Mouse (Mus musculus) hindlimb bud, embryonic 11.5 days (tissue): ENCODE measurements around the gene Slc9a3r2.
A peak's percentile ranks its signal among the peaks of the same experiment; 100 is the strongest.

ENCODE experiments used
- DNase-seq: peaks from one replicate; pipeline ENCODE4 v3.0.0-alpha.2; 2012; ENCODE audit warnings: low read depth, low spot score; ENCODE audit errors: extremely low spot score

Gene Slc9a3r2

DNA sequence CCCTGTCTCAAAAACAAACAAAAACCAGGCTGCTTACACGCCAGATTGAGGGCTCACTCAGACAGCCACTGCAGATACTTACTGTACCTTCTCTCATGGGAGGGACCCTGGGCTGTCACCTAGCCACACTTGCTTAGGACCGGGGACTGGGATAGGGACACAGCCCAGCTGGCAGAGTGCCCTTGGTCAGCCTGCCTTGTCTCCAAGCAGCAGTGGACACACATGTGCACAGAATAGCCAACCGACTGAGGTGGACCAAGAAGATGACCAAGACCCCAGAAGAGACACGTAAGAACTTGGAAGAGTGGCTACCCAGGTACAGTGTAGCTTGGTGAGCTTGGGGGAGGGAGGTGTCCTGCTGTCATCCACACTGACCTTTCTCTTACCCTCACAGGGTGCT, 11.9 kb downstream of the Slc9a3r2 start:
- DNase-seq, result no peak

DNA sequence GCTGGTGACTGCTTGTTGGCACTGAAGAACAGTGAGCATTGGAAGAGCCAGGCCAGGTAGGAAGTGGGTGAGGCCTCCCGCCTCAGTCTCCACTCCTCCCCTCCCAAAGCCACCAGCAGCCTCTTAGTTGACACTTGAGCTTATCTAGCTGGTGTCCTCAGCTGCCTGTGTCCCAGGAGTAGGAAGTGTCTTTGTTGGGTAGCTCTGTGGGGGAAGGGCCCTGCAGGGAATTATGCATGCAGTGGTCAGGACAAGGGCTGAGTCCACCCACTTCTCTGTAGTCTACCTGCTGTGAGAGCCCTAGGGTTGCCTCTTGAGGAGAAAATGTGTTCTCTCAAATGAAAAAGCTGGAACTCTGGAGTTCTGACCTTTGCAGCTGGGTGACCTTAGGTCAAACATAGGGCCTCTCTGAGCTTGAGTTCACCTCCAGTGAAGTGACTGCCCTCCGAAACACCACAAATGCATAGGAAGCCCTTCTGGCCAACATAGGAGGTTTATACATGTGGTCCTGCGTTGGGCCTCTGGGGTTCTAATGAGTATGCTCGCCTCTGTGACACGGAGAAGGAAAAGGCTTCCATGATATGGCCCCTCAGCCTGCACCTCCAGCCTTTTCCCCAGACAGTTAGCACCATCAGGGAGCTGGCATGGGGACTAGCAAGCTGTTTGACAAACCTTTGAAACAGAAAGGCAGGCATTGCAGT, 13.2 kb downstream of the Slc9a3r2 start:
- DNase-seq, result no peak

DNA sequence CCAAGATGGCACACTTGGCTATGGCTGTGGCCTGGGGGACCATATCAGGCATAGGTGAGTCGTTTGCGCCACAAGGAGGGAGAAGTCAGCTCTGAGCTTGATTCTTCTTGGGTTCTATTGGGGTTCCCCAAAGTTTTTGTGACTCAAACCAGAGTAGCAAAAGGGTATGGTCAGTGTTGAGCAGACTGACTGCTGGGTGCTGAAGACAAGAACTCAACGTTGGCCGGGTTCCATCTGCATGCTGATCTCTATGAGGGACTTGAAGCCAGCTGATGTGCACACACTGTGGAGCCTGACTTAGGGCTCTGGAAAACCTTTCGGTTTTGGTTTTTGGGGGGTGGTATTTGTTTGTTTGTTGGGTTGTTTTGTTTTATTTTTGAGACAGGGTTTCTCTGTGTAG, 14.4 kb downstream of the Slc9a3r2 start:
- DNase-seq, result no peak

DNA sequence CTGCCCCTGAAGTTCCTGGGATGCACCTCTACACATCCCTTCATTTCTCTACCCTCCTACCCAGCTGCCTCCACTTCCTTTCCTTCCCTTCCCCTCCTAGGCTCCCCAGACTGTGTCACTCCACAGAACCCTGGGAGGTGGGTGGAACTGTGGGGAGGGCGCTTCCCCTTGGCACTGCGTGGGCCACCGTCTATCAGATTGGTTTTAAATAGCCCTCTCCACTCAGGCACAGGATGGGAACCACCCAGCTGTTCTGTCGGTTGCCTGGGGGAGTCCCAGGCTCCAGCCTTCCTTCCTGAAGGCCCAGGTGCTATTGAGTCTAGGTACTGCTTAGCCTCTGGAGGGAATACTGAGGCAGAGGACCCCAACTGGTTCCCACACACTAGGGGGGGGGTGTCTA, 15.1 kb downstream of the Slc9a3r2 start:
- DNase-seq, result no peak

DNA sequence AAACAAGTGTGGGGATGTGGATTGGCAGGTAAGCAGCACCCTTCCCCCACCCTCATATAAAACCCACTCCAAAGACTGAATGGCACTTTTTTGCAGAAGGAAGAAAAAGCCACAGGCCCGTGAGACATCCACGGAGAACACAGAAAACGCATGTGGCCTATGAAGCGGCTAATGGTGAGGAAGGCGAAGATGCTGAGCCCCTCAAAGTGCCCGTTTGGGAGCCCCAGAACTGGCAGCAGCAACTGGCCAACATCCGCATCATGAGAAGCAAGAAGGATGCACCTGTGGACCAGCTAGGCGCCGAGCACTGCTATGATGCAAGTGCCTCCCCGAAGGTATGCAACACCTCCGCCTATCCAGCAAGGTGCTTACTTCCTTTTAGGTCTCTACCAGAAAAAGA, 16.3 kb downstream of the Slc9a3r2 start:
- no peak for DNase-seq

DNA sequence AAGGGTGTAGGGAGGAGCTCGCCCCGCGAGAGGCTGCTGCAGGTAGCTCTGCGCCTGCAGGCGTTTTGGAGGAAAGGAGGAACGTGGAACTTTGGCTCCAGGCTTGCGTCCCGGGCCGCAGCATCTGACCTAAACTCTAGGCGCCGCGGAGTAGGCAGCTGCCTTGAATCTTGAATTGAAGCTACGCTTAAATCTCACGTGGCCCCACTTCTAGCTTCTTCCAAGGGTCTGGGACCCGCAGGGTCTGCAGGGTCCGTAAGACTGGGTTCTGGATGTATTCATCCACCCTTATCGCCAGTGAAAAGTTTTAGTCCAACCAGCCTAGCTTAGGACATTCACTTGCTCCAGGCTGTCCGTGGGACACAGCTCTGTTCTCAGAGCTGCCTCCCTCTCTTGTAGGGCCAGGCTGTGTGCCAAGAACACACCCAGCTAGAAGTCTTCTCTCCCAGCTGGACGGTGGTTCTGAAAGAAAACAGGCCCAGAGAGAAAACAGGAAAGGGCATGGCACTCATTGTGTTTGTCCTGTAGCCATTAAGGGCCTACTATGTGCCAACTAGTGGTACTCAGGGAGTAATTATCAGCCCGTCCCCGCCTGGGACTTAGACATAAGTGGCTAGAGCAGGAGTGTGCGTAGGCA, 17.2 kb downstream of the Slc9a3r2 start:
- DNase-seq, result no peak

DNA sequence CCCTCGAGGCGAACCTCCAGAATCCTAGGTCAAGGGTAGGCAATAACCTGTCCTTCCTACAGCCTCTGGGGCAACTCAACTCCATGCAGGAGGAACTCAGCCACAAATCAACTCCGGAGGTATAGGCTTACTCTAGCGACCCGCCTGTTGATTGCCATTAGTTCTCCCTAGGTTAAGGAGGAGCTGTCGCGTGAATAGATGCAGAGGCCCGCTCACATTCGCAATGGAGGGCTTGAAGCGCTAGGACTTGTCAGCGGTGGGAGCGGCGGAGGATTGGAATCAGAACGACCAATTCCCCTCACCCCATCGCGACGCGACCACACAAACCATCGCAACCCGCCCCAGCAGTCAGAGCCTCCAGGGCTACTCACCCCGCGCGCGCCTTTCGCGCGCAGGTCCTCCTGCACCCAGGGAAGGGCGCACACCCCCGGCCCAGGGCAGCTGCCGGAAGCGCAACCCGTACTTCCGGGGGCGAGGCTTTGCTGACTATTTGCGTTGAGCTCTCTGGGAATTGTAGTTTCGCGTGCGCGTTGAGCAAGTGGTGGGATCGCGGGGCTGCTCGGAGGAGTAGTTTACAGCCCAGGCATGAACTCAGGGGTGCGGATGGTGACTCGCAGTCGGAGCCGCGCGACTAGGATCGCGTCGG, 17.8 kb downstream of the Slc9a3r2 start, which contains the start of the genes Tsc2 and Nthl1:
Gene Tsc2, minus strand, starts transcription at position 464 of the 646 bp plus-strand sequence.
Gene Nthl1, plus strand, starts transcription at position 514 of the 646 bp plus-strand sequence.
- peak; percentile 70 for DNase-seq

DNA sequence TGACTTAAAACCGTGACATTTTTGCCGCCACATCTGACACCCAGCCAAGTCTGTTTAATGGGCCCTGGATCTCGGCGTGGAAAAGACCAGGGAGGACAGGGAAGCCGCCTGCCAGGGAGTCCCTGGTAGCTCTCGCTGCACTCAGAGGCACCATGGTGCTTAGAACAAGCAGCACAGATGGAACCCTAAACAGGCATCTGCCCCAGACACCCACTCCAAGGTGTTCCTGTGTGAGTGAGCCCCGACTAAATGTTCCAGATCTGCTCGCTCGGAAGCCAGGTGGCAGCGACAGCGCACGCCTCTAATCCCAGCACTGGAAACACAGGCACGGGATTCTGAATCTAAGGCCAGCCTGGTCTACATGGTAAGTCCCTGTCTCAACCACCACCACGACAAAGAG, 20.1 kb downstream of the Slc9a3r2 start:
- DNase-seq, result no peak

DNA sequence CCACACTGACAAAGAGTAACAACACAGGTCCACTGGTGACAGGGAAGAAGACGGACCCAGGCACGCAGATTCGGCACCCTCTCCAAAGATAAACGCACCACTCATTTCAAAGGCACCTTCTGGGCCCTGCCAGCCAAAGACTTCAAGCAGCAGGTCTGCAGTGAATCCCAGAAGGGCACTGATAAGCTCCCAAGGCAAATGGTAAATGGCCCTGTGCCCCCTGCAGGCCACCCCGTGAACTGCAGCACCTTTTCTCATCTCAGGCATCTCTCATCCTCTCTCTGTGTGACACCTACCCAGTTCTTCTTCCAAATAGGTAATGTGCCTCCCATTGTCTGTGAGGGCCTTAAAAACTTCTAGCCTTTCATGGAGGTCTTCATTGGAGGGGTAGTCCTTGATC, 21.5 kb downstream of the Slc9a3r2 start:
- no peak for DNase-seq

DNA sequence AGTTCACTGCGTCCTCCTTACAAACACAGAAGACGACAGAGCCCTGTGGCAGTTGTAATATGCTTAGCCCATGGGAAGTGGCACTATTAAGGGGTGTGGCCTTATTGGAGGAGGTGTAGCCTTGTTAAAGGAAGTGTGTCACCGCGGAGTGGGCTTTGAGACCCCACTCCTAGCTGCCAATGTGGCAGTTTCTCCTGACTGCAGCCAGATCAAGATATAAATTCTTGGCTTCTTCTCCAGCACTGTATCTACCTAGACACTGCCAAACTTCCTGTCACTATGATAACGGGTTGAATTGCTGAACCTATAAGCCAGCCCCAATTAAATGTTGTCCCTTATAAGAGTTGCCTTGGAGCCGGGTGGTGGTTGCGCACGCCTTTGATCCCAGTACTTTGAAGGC, 24.7 kb downstream of the Slc9a3r2 start:
- DNase-seq, result no peak

DNA sequence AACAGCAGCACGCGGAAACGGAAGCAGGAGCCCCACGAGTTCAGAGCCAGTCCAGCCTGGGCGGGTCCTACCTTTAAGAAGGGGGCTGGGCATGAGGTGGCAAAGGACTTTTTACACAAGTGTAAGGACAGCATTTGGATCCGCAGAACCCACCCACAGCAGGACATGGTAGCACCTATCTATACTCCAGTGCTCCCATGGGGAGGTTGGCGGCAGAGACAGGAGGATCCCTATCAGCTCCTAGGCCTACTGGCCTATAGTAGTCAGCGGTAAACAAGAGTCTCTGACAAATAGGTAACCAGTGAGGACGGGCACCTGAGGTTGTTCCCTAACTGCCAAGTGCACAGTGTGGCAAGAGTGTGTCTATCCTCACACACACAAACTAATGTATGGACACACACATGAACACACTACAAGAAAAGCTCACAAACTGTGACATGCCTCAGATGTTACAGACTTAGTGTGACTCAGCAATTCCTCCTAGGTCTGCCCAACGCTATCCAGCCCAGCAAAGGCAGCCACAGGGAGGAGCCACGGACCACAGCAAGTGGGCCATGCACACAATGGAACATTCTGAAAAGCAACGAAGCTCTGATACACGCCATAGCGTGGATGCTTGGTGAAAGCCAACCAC, 32.4 kb downstream of the Slc9a3r2 start:
- no peak for DNase-seq

DNA sequence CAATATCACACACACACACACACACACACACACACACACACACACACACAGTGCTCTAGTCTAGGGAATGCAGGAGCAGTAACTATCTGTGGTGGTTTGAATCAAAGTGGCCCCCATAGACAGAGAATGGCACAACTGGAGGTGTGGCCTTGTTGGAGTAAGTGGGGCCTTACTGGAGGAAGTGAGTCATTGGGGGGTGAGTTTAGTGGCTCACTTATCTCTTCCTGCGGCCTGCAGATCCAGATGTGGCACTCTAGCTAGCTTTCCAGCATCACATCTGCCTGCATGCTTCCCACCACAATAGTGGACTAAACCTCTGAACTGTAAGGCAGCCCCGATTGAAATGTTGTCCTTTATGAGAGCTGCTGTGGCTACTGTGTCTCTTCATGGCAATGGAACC, 39.4 kb downstream of the Slc9a3r2 start:
- DNase-seq, result no peak

DNA sequence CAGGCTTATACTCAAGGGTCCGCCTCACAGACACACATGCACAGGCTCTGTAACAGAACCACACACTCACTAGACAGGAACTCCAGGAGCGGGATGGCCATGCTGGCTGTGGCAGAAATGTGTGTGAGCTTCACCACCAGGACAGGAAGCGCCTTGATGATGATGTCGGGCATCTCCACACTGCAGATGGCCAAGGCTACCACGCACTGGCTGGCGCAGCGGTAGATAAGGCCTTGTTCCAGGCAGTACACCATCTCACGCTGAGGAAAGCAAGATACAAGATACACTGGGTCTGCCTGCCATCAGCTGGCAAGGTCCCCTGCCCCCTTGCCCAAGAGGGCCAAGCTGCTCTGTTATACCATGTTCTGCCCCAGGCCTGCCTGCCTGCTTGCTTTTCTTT, 41.3 kb downstream of the Slc9a3r2 start:
- no peak for DNase-seq

DNA sequence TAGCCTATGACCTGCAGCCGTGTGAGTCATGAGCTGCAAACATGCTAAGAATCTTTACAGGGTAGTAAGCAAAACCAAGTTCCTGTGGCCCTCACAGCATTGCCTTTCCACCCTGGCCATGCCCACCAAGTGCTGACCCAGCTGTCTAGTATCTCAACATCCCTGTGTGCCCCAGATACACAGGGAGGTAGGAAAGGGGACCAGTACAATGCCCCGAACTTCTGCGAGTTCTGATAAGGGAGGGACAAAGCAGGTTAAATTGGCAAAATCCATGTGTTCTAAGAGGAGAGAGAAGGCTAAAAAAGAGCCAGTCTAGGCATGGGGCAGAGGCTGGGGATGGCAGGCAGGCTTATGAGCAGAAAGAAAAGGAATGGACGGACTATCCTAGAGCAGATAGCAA, 41.8 kb downstream of the Slc9a3r2 start:
- DNase-seq, result no peak

DNA sequence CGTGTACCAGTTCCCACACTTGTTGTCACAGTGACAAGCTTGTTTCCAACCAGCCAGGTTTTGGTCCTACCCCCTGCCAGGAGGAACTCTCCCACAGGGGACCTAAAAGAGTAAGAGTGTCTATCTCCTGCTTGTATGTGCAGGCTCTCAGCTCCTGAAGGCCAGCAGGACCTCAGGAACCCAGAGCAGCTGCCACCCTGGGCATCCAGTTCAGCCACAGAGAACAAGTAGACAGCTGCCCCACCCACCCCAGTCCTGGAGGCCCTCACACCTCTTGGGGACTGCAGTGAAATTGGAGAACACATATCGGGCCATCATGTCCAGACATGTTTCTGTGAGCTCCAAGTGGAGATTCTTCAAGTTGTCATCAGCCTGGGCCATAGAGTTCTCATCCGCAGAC, 45.6 kb downstream of the Slc9a3r2 start:
- DNase-seq, result no peak

DNA sequence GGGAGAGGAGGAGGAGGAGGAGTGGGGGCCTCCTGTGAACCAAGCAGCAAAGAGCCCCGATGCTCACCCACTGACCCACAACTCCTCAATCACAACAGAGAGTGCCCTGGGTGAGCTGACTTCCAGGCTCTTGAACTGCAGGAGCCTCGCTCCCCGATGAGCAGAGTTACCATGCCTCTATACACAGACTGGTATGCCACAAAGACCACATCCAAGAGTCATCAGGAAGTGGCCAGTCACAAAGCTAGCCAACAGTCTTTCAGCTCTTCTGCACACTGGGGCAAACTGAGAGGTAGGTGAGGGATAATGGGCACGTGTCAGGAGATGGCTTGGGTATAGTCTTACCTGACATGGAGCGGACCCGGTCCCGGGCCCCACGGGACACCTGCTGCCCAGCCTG, 46.2 kb downstream of the Slc9a3r2 start:
- DNase-seq, result no peak

DNA sequence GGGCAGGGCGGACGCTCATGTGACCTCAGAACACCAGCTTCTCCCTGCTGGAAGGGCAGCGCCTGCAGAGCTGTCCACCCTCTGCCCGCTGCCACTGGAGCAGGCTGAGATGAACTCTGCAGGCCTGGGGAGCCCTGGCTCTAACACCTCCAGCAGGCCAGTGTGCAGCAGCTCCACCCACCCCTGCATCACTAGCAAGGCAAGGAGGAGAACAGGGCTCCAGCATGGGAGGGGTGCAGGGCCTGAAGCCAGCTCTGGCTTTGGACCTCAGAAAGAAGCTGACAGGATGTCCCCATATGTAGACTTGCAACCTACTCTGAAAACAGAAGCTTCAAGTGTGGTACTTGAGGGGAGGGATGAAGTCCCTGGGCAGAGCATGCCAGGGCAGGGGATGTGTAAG, 49.6 kb downstream of the Slc9a3r2 start:
- no peak for DNase-seq

DNA sequence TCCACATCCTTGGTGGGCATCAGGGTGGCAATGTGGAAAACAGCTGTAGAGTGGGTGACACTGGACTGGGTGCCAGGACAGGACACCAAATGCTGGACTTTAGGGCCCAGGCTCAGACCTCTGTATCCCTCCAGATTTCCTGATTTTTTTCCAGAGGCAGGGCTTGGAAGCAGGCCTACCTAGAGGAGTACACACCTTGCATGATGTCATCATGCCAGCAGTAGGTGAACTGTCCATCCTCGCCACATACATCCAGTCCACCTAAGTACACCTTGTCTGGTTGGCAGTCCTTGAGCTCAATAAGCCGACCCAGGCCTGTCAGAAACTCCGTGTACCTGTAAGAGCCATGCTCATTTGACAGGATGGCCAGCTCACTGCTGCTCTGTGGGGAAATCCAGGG, 52.1 kb downstream of the Slc9a3r2 start:
- DNase-seq, result no peak

DNA sequence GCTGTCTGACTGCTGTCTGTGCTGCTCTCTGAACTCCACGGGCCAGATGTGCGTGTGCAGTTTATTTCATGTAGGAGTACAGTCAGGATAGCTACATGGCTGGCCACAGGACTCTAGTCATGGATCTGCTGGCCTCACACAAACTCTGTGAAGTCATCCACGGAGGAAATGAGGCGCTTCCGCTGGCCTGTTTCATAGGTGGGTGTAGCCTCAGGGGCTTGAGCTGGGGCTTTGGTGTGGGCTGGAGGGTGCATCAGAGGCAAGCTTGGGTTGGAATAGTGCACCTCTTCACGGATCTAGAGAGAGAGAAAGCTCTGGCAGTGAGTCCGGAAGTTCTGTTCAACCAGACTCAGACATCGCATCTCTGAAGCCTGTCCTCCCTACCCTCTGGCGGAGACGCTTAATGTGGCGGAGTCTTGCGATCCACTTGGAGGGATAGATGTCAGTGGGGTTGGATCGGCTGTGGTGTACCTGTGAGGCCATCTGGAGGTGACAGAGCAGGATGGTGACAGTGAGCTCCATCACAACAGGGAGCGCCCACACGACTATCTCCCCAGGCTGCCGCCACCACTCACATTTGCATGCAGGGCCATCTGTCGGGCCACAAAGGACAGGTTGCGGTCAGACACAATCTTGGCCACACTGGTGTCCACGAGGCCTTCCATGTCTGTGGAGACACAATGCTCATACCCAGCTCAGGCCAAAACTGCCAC, 53.5 kb downstream of the Slc9a3r2 start:
- DNase-seq, result no peak

DNA sequence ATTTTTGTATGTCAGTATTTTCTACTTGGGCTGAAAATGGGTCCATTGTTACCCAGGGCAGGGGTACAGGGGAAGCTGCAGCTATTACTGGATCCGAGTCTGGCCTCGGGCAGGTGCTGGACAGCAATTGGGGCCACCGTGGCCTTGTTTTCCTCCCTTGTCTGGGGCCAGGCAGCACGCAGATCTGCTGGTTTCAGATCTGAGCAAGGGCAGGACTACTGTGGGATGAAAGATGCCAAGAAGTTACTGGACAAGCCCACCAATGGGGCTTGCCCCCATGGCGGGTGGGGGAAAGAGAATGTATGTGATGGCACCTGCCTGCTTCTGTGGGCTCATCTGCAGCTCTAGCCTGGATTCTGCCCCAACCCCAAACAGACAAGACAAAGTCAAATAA, 54.1 kb downstream of the Slc9a3r2 start:
- DNase-seq, result no peak
